Mouse (Mus musculus) retina, embryonic 14.5 days (tissue): Measurements from ENCODE around the gene 4930452B06Rik.
A peak's percentile ranks its signal among the peaks of the same experiment; 100 is the strongest.

ENCODE experiments used
- DNase-seq: peaks from one replicate; pipeline ENCODE4 v3.0.0-alpha.2; 2015; ENCODE audit warnings: low spot score

Gene 4930452B06Rik

DNA sequence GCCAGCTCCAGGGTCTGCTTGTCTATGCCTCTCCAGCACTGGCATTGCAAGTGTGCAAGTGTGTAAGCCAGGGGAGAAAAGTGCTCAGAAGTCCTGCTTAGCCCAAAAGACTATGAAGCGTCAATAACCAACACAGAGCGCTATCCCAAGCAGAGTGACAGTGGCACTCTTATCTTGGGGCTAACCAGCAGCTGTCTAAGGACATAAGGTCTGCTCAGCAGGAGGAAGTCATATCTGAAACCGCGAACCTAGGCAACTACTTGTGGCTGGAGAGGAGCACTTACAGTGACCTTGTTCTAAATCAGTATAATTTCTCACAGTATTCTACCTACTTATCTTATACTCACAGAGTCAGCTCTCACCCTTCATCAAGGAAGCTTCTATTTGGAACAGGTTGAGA, 214.9 kb downstream of the 4930452B06Rik start:
- no peak for DNase-seq

DNA sequence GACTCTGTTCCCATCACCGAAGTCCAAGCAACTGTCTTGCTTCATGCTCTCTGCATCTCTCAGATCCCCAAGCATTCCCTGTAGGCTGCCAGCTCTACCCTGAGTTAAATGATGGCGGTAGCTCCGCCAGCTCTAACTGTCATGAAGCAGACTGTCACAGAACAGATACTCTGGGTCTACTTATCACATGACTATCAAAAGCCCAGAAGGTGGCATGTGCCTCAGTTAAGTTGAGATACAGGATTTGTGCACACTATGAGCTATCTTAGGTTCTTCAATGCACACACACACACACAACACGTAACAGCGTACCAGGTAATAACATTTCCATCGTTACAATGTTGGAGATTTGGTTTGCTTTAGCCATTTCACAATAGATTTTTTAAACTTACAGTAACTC, 215.7 kb downstream of the 4930452B06Rik start:
- DNase-seq, result no peak

DNA sequence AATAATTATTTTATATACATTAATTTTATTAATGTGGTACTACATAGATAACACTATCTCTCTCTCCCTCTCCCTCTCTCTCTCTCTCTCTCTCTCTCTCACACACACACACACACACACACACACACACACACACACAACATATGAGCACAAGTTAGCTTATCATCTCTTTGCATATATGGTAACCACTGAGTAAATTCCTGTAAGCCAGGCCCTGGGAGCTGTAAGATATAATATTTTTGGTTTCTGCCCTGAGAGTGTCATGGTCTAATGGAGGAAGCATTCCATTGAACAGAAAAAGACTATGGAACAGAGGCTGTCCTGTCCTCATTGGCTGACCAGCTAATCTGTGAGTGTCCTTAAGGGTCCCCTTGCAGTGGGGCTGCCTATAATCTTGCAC, 216.7 kb downstream of the 4930452B06Rik start:
- DNase-seq, result no peak

DNA sequence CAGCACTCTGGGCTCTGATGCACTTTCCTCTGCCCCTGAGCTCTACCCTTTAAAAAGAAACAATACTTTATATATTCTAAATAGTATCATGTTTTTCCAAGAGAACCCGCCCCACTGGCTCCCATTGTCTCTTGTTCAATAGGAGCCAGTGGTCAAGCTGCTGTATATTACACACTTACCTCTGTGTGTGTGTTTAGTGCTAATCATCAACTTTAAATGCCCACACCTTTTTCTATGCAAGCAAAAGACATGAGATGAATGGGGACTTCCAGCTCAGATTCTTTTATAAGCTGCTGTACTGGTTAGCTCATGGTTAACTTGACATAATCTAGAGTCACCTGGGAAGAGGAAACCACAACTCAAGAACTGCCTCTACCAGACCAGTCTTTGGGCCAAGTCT, 218.7 kb downstream of the 4930452B06Rik start:
- DNase-seq, result no peak

DNA sequence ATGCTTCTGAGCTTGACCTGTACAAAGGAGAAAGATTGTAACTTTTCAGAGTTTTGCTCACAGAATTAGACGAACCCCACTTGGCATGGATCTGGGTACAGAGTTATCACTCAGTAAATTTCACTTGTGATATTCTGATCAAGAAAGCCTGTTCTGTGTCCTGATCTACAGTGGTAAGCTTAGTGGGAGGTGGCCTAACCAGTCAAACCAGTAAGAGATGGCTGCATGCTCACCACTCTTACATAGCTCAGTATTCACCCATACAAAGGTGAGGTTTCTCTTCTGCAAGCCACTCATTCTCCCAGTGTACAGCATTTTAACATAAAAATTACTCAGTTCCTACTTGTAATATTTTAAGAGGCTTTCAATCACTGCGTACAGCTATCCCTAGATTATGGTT, 221.7 kb downstream of the 4930452B06Rik start:
- DNase-seq, result no peak

DNA sequence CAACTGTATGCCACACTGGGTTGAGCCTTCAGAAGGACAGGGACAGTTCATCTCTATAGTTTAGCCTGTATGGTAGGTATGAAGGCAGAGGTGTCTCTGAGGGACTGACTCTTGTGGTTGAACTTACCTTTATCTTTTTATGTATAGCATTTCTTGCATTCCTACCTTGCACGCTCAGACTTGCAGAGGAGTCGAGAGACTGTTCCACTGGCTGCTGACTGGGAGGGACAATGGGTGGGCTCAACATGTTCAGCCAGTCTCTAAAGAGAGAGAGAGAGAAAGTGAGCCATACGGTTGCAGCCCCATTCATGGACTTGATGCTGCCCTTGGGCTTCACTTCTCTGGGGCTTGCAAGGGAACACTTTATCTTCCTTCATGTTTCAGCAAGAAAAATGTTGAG, 223.3 kb downstream of the 4930452B06Rik start:
- no peak for DNase-seq

DNA sequence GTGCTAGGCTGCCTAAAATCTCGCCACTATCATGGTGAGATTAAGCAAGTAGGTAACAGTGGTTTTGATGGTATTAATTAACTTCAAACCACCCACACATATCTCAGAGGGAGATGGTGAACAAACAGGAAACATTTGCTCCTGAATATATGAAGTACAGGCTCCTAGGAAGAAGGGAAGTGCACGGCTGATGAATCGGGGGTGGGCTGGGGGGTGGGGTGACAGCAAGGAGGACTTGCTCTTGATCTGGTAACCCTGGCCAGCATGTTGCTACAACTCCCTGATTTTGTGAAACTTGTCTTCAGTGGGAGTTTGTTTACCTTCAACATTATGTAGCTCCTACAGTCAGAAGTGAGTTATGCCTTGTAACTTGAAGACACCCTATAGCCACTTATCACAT, 224.4 kb downstream of the 4930452B06Rik start:
- DNase-seq, result no peak

DNA sequence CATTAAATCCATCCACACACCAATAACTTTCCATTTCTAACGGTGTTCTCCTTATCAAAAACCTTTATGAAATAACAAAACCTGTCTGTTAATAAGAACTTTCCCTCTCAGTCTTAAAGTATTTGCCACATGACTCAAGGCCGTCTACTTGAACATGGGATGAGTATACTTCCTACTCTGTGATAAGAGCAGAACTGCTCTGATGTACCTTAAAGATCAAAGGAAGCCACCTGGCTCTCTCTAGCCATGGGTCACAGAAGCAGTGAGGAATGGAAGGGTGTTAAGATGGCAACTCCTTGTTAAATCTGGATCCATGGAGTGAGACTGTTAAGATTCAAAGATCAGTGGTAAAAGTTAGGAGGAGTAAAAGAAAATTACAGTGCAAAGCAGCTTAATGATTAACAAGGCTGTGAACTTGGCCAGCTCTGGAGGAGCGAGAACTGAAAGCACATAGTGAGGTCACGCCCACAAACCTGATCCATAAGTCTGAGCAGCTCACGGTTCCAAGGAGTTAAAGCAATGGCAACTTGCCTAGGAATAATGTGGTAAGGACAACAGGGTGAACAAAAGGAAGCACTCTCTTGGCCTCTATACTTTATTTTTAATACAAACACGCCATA, 235.3 kb downstream of the 4930452B06Rik start:
- no peak for DNase-seq

DNA sequence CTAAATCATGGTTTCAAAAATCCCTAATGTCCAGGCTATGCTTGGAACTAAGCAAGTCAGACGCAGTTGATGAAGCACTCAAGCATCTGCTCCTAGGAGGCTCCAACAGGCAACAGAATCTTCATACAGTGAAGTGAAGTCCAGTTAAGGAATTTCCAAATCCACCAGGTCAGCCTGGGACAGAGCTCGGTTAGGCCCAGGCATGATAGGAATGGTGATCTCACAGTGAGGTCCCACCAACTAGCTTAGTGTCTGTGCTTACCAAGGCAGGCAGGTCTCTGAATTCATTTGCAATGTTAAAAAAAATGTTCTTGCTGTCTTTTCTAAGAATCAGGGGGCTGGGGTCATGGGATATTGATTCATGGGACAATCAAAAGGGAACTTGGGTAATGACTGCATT, 236.3 kb downstream of the 4930452B06Rik start:
- no peak for DNase-seq

DNA sequence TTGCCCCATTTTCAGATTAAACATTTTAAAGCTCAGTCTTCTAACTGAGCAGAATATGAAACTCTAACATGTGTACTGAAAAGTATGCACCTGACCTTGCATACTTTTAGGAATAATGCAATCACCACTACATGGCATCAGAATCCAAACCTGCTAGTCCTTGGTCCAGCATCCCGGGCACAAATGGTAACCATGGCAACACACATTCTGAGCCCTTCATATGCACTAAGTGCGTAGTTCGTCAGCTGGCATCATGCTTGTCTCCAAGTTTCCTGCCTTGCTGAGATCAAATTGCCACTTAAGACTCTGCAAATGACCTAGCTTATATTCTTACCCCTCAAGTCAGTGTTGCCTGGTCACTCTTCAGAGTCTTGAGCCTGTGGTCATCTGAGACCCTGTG, 243.2 kb downstream of the 4930452B06Rik start:
- no peak for DNase-seq

DNA sequence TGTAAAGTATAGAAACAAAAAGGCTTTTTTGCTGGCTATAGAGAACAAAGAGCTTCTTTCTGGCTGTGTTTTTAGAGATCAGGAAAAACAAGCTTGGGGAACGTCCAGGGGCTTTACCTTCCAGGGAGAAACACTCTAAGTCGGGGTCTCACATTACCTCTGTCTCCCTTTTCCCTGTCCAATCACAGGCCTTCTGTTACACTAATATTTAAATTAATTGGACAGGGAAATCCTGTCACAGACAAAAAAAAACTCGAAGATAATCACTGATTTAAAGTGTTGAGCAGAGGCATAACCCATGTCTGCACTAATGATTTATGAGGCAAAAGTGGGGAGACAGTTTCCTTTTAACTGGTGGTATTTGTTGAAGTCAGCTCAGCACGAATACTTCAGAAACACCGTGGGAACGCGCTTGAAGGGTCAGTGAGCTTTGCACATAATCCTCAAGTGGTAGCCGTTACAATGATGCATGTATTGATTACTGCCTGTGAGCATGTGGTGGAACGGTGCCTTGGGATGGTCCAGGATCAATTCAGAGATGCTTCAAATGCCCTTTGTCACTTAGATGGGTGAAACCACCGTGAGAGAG, 244.7 kb downstream of the 4930452B06Rik start:
- DNase-seq, result peak; percentile 34

DNA sequence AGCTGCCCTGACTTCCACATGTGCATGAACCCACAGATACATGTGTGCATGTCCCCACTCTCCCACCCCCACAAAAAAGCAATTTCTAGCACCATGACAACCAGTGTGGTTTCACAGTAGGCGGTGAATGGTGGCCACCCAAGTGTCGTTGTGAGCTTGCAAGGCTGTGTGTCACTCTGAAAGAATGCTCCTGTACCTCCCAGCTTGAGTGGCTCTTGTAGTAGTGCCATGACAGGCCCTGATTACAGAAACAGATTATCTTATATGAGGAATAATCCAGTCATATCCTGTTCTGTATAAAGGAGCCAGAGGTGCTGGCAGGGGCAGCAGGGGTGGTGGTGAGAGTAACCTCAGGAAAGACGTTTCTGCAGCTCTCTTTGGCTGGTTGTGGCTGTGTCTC, 247.4 kb downstream of the 4930452B06Rik start:
- no peak for DNase-seq

DNA sequence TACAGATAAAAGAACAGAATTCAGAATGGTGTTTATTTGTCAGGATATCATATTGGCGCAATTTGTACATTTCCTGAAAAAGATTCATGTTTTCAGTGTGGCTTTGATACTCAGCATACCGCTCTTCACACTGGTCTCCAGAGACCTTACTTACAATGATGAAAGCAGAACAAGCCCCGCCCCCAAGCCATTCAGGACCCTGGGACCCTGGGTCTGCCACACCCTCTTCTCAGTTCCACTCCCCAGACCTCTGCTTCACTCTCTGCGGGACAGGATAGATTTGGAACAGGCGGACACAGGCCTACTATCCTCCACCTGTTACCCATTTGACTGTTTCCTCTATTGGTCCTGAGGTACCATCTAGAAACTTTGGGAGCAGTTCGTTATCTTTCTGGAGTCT, 260.1 kb downstream of the 4930452B06Rik start:
- no peak for DNase-seq

DNA sequence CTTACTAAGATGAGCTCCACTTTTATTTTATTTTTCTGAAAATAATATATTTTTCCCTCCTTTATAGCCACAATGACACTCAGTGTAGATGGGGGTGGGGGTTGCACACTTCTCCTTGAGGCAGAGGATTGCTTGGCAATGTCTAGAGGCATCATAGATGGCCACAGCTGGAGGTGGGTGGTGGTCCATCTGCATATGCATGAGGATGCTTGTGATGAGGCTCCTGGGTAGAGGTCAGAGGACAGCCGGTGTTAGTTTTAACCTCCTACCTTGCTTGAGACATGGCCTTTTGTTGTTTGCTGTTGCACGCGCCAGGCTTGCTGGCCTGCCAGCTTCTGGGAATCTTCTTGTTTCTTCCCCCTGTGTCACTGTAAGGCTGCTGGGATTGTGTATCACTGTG, 262.7 kb downstream of the 4930452B06Rik start:
- no peak for DNase-seq

DNA sequence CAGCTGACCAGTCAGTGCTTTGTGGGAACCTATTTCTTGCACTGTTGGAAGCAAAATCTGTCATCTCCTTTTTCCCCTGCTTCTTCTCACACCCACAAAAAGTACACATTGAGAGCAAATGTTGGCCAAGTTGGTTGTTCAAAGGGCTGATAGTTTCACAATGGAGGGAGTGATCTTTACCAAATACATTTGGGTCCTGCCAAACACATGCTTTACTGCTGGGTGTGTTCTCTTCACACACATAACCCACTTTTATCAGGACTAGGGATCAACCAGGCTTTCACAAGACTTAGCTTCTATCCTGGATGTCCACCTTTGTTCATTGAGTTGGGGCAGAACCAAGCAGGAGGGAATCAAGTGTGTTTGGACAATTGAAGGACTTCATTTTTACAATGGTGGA, 267.5 kb downstream of the 4930452B06Rik start:
- no peak for DNase-seq

DNA sequence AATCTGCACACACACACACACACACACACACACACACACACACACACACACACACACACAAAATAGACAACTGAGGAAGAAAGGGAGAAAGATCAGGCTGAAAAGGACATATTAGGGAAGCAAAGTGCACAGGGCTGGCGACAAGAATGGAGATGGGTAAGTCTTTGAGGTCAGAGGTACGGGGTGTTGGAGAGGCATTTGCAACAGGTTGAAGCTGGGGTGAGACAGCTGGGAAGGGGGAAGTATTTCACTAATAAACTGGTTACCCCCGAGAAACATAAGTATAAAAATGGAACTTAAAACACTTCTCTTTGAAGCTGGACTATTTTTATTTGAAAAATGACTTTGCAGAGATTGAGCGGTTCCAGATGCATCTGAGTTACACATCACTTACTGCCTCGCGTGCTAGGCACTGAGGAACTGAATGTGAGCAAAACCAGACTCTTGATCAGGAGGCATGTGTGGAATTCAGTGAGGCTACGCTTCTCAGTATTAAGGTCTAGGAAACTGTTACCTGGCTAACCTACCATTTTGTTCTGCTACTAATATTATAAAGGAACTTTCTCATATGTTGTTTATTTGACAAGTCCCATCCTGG, 270.3 kb downstream of the 4930452B06Rik start:
- DNase-seq, result no peak

DNA sequence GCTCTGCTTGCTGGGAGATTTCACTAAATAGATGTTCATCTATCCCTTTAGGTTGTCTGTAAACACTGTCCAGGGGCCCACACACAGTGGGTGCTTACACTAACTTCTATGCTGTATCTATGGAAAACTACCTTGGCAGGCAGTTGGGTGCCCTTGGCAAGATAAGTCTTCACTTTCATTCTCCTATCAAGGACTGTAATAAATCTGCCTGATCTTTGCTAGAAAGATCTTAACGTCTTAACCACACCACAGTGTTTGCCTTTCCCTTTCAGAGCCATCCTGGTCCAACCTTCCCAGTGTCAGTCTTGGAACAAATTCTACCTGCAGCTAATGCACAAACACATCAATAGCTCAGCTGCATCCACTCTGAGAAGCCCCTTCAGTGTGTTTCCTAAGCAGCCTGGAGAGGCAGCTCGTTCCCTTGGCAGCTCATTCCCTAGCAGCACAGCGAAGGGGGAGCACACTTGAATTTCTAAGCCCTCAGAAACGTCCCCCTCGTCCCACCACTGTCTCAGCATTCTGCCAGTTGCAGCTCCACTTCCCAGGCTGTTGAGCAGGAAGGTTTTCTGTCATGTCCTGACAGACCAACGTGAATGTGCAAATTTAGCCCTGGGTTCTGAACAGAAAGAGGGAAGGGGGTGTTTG, 273.7 kb downstream of the 4930452B06Rik start:
- DNase-seq, result no peak
